Mouse (Mus musculus) left cerebral cortex, adult 11 months (tissue): ENCODE data around the gene Gm20388.
A peak's percentile ranks its signal among the peaks of the same experiment; 100 is the strongest.

Experiments
- DNase-seq: peaks from one replicate; pipeline ENCODE4 v3.0.0; 2022; ENCODE audit warnings: low spot score

Gene Gm20388

GRCm38 (mm10) chr8:123341040-123342015, 3430.7 kb downstream of the Gm20388 start:
- no peak for DNase-seq

- DNase-seq, result no peak
Measured at GRCm38 (mm10) chr8:123342253-123342652, 3431.6 kb downstream of the Gm20388 start.

GRCm38 (mm10) chr8:123342911-123343310, 3432.3 kb downstream of the Gm20388 start:
- no peak for DNase-seq

- DNase-seq, result no peak
Measured at GRCm38 (mm10) chr8:123343422-123343821, 3432.8 kb downstream of the Gm20388 start.

- DNase-seq, result no peak
Measured at GRCm38 (mm10) chr8:123345135-123345534, 3434.5 kb downstream of the Gm20388 start.

- no peak for DNase-seq
Measured at GRCm38 (mm10) chr8:123345856-123346255, 3435.2 kb downstream of the Gm20388 start.

GRCm38 (mm10) chr8:123347293-123347692, 3436.7 kb downstream of the Gm20388 start:
- DNase-seq, result no peak

GRCm38 (mm10) chr8:123348237-123348843, 3437.7 kb downstream of the Gm20388 start:
- no peak for DNase-seq

- DNase-seq, result no peak
Measured at GRCm38 (mm10) chr8:123349073-123349472, 3438.4 kb downstream of the Gm20388 start.

GRCm38 (mm10) chr8:123352118-123352517, 3441.5 kb downstream of the Gm20388 start:
- no peak for DNase-seq

- peak; percentile 55 for DNase-seq
Measured at GRCm38 (mm10) chr8:123352786-123353185, 3442.1 kb downstream of the Gm20388 start.

GRCm38 (mm10) chr8:123353216-123353615, 3442.6 kb downstream of the Gm20388 start:
- no peak for DNase-seq

GRCm38 (mm10) chr8:123361082-123361739, 3450.6 kb downstream of the Gm20388 start:
- DNase-seq, result peak; percentile 70

- peak; percentile 94 for DNase-seq
Measured at GRCm38 (mm10) chr8:123373403-123374238, 3463.0 kb downstream of the Gm20388 start, which contains the start of gene Tcf25. Tcf25 (plus strand) TSS chr8:123373753.

GRCm38 (mm10) chr8:123374239-123374578, 3463.6 kb downstream of the Gm20388 start:
- peak; percentile 87 for DNase-seq

GRCm38 (mm10) chr8:123375701-123376100, 3465.1 kb downstream of the Gm20388 start:
- DNase-seq, result no peak

GRCm38 (mm10) chr8:123376106-123376505, 3465.5 kb downstream of the Gm20388 start:
- DNase-seq, result no peak

- DNase-seq, result no peak
Measured at GRCm38 (mm10) chr8:123381711-123382110, 3471.1 kb downstream of the Gm20388 start.

GRCm38 (mm10) chr8:123382516-123382915, 3471.9 kb downstream of the Gm20388 start:
- DNase-seq, result no peak

- DNase-seq, result no peak
Measured at GRCm38 (mm10) chr8:123384883-123385540, 3474.4 kb downstream of the Gm20388 start.

GRCm38 (mm10) chr8:123387041-123387440, 3476.4 kb downstream of the Gm20388 start:
- no peak for DNase-seq
